Mouse (Mus musculus): ENCODE results near the gene Masp1. TPM values are rescaled to one million over a fixed set of nuclear protein-coding genes. Genes with fewer than 3 reads are reported as not detected.

Gene Masp1
- polyA plus RNA-seq, 1 experiment from 2014 or later, result 4.4 TPM

DNA sequence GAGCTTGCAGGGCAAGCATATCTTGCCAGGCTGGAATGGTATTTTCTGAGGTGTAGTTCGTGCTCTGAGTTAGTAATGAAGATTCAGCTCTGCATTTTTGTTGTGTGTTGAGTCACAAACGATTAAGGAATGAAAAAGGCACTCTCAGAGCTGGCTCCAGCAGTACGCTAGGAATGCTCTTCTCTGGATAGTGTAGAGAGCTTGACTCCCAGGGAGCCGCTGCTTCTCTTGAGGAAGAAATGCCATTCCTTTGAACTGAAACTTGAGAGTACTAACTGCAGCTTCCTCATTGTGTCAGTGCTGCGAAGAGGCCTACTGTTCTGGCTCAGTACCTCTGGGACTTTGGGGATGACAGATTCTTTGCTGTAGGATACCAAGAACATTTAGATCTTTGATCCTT, 96.8 kb downstream of the Masp1 start:
- Histone ChIP-seq H3K27ac (no peak overlapping the region), H3K4me2 (no peak overlapping the region), H3K9me3 (no peaks in the 10 kb centered on the region), H3K9ac (replicated peaks) (no peak overlapping the region), H3K27me3 (no peaks in the 10 kb centered on the region), H3K4me1 (replicated peaks) (no peaks in the 10 kb centered on the region), H3K36me3 (no peaks in the 10 kb centered on the region), H3K4me3 (replicated peaks) (no peak overlapping the region)
- no peak for ATAC-seq (ENCODE audit: insufficient number of reproducible peaks, insufficient read depth, low FRiP score, low TSS enrichment, low read depth)
- WGBS, result 76% methylated on average over 5 of the region's 5 CpGs

DNA sequence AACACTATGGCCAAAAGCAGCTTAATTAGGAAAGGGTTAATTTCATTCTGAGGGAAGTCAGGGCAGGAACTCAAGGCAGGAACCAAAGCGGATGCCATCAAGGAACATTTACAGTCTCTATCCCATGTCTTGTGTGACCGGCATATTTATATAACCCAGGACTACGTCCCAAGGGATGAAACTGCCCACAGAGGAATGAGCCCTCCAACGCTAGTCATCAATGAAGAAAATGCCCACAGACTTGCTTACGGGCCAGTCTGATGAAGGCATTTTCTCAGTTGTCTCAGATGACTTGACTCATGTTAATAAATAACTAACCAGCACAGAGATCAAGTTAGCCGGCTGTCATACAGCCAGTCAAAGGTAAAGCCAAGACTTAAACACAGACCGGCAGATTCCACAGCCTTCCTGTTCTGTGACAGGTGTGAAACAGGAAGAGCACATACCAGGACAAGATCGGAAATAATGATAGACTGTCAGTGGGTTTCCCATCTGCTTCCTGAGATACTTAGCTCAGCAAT, 101.0 kb downstream of the Masp1 start:
- H3K27ac ChIP-seq, result no peak overlapping the region
- 88% methylated on average over 8 of the region's 8 CpGs for WGBS
- no peak overlapping the region for H3K4me3 ChIP-seq (replicated peaks)
- H3K36me3 ChIP-seq, result no peaks in the 10 kb centered on the region
- H3K4me1 ChIP-seq (replicated peaks), result peaks cover 15% of the 10 kb centered on the region
- ATAC-seq (ENCODE audit: insufficient number of reproducible peaks, insufficient read depth, low FRiP score, low TSS enrichment, low read depth), result no peak
- no peaks in the 10 kb centered on the region for H3K9me3 ChIP-seq
- no peaks in the 10 kb centered on the region for H3K27me3 ChIP-seq
- no peak overlapping the region for H3K9ac ChIP-seq (replicated peaks)
- no peak overlapping the region for H3K4me2 ChIP-seq

DNA sequence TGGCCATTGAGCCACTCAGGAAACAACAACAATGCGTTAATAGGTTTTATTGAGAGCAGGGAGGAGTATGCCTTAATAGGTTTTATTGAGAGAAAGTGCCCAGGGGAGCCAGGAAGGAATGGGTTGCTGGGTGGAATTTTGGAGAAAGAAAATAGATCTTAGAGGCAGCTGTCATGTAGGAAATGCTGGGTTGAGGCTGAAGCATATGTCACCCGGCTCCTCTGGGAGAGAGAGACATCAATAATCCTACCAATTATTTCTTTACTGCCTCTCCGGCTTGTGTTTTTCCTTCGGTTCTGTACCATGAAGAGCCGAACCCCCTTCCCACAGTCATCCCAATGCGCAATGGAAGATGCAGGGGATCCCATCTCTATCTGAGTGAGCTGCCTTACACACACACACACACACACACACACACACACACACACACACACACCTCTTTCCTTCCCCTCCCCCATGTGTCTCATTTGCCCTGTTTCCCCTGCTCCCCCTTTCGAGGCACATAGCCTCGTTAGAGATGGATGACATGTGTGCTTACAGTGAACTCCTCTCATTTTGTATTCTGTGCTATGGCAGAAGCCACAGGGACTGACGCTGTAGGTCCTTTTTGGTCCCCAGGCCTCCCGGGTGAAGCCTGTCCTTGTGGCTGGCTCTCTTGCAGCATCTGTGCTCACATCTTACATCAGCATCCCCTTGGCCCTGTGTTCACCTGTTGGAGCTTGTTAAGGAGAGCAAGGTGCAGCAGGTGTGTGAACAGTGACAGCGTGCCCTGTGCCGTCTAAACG, 103.0 kb downstream of the Masp1 start:
- Histone ChIP-seq H3K4me3 (replicated peaks) (no peak overlapping the region), H3K4me2 (no peak overlapping the region), H3K9me3 (no peaks in the 10 kb centered on the region), H3K4me1 (replicated peaks) (peaks cover 15% of the 10 kb centered on the region), H3K36me3 (no peaks in the 10 kb centered on the region), H3K27me3 (no peaks in the 10 kb centered on the region), H3K27ac (no peak overlapping the region), H3K9ac (replicated peaks) (no peak overlapping the region)
- no peak for ATAC-seq (ENCODE audit: insufficient number of reproducible peaks, insufficient read depth, low FRiP score, low TSS enrichment, low read depth)
- WGBS, result 60% methylated on average over 13 of the region's 13 CpGs

DNA sequence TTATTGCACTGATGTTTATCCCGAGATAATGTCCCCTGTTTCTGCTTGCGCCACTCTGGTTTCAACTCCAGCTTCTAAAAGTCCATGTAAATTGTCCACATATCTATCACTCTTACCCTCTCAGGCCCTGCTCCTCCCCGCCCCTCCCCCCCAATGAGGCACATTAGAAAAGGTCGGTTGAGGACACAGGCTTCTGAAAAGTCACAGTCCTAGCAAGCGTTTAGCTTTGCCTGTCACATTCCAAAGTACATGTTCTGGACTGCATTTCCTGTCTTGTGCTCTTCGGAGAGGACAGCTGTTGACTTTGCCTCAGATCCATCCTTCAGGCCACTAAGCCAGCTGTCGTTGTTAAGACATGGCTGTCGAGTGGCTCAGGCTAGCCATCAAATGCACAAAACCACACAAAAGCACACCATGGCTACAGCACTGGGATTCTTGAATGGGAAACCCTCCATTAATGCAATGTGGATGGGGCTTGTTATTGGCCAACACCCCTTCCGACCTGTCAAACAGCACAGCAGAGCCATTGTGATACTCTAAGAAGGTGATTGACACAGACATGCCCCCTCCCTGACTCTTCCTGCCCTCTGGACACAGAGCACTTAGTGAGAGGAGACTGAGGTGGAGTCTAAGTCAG, 103.8 kb downstream of the Masp1 start:
- no peak overlapping the region for H3K9ac ChIP-seq (replicated peaks)
- peak overlapping the region; percentile 44 for H3K4me2 ChIP-seq
- H3K4me1 ChIP-seq (replicated peaks), result peaks cover 15% of the 10 kb centered on the region
- H3K4me3 ChIP-seq (replicated peaks), result peak overlapping the region; percentile 13; the same call in 1 of the 2 replicates
- H3K27me3 ChIP-seq, result no peaks in the 10 kb centered on the region
- WGBS, result 53% methylated on average over 9 of the region's 9 CpGs
- no peaks in the 10 kb centered on the region for H3K9me3 ChIP-seq
- no peak overlapping the region for H3K27ac ChIP-seq
- no peak for ATAC-seq (ENCODE audit: insufficient number of reproducible peaks, insufficient read depth, low FRiP score, low TSS enrichment, low read depth)
- no peaks in the 10 kb centered on the region for H3K36me3 ChIP-seq

DNA sequence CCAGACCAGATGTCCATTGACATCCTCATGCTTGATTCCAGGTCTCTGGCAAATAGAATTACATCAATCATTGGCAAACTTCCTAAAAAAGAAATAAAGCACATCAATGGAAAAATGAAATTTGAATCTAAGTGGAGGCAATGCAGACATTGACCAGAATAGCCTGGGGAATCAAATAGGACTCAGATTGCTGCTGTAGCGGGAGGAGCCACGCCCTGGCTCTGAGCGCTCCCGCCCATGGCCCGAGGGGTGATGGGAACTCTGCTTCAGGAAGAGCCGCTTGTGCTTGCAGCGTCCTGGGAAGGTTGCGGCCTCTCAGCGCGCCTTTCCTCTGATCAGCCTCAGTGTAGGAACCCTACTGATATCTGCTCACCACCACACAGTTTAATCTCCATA, 104.4 kb downstream of the Masp1 start:
- Histone ChIP-seq H3K36me3 (no peaks in the 10 kb centered on the region), H3K9ac (replicated peaks) (no peak overlapping the region), H3K4me1 (replicated peaks) (peaks cover 15% of the 10 kb centered on the region), H3K27me3 (no peaks in the 10 kb centered on the region), H3K27ac (no peak overlapping the region), H3K4me2 (peak overlapping the region; percentile 44), H3K4me3 (replicated peaks) (peak overlapping the region; percentile 13; the same call in 1 of the 2 replicates), H3K9me3 (no peaks in the 10 kb centered on the region)
- WGBS, result 36% methylated on average over 10 of the region's 10 CpGs
- ATAC-seq (ENCODE audit: insufficient number of reproducible peaks, insufficient read depth, low FRiP score, low TSS enrichment, low read depth), result no peak

DNA sequence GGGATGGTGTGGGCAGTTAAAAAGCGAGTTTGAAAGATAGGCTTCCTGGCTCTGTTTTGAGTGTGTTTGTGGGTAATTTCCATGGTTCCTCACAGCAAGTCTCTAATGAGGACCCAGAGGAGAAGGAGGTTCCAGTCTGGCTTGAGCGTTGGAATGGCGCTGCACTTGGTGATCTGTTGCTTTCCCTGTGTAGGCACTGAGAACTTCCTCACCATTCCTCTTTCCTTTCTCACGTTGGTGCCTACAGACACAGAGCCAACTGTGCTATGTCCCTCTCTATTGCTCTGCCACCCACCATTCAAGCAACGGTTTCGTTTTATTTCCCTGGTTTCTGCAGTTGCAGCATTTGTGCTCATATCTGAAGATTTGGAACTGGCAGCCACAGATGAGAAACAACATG, 107.7 kb downstream of the Masp1 start:
- Histone ChIP-seq H3K27me3 (no peaks in the 10 kb centered on the region), H3K9ac (replicated peaks) (no peak overlapping the region), H3K9me3 (no peaks in the 10 kb centered on the region), H3K36me3 (no peaks in the 10 kb centered on the region), H3K4me2 (no peak overlapping the region), H3K4me1 (replicated peaks) (peaks cover 15% of the 10 kb centered on the region), H3K4me3 (replicated peaks) (no peak overlapping the region), H3K27ac (no peak overlapping the region)
- ATAC-seq (ENCODE audit: insufficient number of reproducible peaks, insufficient read depth, low FRiP score, low TSS enrichment, low read depth), result no peak
- 78% methylated on average over 6 of the region's 6 CpGs for WGBS

GRCm38 (mm10) chr16:23403008-23403755, 117.4 kb downstream of the Masp1 start:
- H3K4me2 ChIP-seq, result no peak overlapping the region
- peaks cover 13% of the 10 kb centered on the region; the same call in 1 of the 2 replicates for H3K4me1 ChIP-seq (replicated peaks)
- ATAC-seq (ENCODE audit: insufficient number of reproducible peaks, insufficient read depth, low FRiP score, low TSS enrichment, low read depth), result peak; percentile 68; the same call in 1 of the 2 replicates
- no peak overlapping the region for H3K27ac ChIP-seq
- no peak overlapping the region for H3K9ac ChIP-seq (replicated peaks)
- H3K27me3 ChIP-seq, result no peaks in the 10 kb centered on the region
- H3K36me3 ChIP-seq, result no peaks in the 10 kb centered on the region
- no peak overlapping the region for H3K4me3 ChIP-seq (replicated peaks)
- WGBS, result 50% methylated on average over 8 of the region's 8 CpGs
- H3K9me3 ChIP-seq, result no peaks in the 10 kb centered on the region

DNA sequence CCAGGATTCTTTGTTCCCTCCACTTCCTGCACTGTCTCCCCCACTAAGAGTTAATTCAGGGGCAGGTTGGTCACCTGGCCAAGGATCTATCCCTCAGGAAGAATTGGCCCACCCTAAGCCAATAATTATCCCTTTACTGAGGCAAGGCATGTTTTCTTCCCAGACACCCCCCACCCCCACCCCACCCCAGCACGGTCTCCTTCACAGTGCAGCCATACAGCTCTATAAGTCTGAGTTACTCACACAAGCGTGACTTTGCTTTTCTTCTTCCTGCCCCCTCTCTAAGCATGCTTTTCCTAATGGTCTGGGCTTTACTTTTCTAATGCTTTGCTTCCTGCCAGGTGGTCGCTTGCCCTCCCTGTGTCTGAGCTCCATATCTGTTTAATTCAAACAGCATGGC, 118.7 kb downstream of the Masp1 start:
- Histone ChIP-seq H3K36me3 (no peaks in the 10 kb centered on the region), H3K4me1 (replicated peaks) (peaks cover 13% of the 10 kb centered on the region; the same call in 1 of the 2 replicates), H3K27ac (0 out of 2 replicates have a peak overlapping the region, but pooled peaks have one; percentile 4), H3K9ac (replicated peaks) (no peak overlapping the region), H3K4me2 (no peak overlapping the region), H3K27me3 (no peaks in the 10 kb centered on the region), H3K4me3 (replicated peaks) (no peak overlapping the region), H3K9me3 (no peaks in the 10 kb centered on the region)
- 20% methylated on average over 3 of the region's 3 CpGs for WGBS
- peak; percentile 45; the same call in 1 of the 2 replicates for ATAC-seq (ENCODE audit: insufficient number of reproducible peaks, insufficient read depth, low FRiP score, low TSS enrichment, low read depth)

GRCm38 (mm10) chr16:23401463-23401862, 119.2 kb downstream of the Masp1 start:
- WGBS, result 48% methylated on average over 4 of the region's 4 CpGs
- Histone ChIP-seq H3K9me3 (no peaks in the 10 kb centered on the region), H3K9ac (replicated peaks) (no peak overlapping the region), H3K27ac (0 out of 2 replicates have a peak overlapping the region, but pooled peaks have one; percentile 4), H3K27me3 (no peaks in the 10 kb centered on the region), H3K36me3 (no peaks in the 10 kb centered on the region), H3K4me2 (no peak overlapping the region), H3K4me3 (replicated peaks) (no peak overlapping the region), H3K4me1 (replicated peaks) (peaks cover 13% of the 10 kb centered on the region; the same call in 1 of the 2 replicates)
- ATAC-seq (ENCODE audit: insufficient number of reproducible peaks, insufficient read depth, low FRiP score, low TSS enrichment, low read depth), result no peak
